1 mouse cellular context compared by ENCODE assay signal in the genomic region with DNA sequence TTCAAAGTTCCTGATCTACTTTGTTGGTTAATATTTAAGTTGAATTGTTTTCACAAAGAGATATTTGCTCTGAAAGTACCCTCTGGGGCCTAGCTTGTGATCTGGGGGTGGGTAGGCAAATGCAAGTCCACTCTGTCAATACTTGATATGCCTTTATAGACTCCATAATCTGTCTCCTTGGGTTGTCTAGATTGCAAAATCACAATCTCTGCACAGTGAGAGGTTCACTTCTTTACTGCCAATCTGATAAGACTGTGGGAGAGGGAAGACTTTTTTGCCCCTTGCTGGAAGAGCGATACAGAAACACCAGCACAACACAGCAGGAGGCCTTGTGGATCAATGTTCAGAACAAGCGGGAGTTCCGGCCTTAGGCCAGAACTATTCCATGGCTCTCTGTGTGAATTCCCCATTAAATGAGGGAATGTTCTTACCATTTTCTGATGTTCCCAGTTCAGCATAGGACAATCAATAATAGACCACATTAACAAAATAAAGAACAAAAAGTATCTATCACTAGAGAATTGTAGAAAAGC.
TF ChIP-seq lines count a peak whose summit lies in the region.

No protein-coding gene starts in this region.

TF ChIP-seq in MEL, 35 proteins besides CTCF, POLR2A, EP300 and RAD21:
- TF ChIP-seq UBTF (IDR thresholded peaks at IDR 0.05; ENCODE audit: borderline replicate concordance, insufficient read depth, low read depth, low read length) = no peak
- no peak for TF ChIP-seq CHD2 (IDR thresholded peaks at IDR 0.05; ENCODE audit: low read length)
- TF ChIP-seq MYB (IDR thresholded peaks at IDR 0.05; ENCODE audit: low read depth, low read length) = no peak
- no peak for TF ChIP-seq USF1 (IDR thresholded peaks at IDR 0.05; ENCODE audit: low read depth, low read length)
- TF ChIP-seq RCOR1 (IDR thresholded peaks at IDR 0.05; ENCODE audit: low read depth, low read length) = peak; percentile 51; the same call in 1 of the 2 replicates
- TF ChIP-seq POLR2AphosphoS2 (IDR thresholded peaks at IDR 0.05; ENCODE audit: low read length) = no peak
TF ChIP-seq in MEL: peak in this region for 1.
